Mouse (Mus musculus) heart, embryonic 14.5 days (tissue): ENCODE results near the gene Zbtb7b. TPM values are rescaled to one million over a fixed set of nuclear protein-coding genes. Genes with fewer than 3 reads are reported as not detected.

Experiments
- ATAC-seq: fragments of 200-750 bp; cut with Nextera tagmentation; 2 replicates; pipeline ENCODE4 v1.8.0; 2017; ENCODE audit warnings: low read depth, moderate TSS enrichment; ENCODE audit not compliant: insufficient number of reproducible peaks, insufficient read depth, low FRiP score
- H3K27ac ChIP-seq, 2 experiments: fragments of 200-500 bp in 1 of 2; fragments of 300-500 bp in 1 of 2; sonication (generic) in 1 of 2; replicated peaks in 1 of 2; 2 replicates each; pipeline ENCODE4 v1.5.1; 2012 to 2014; ENCODE audit warnings: low read depth in 2 of 2, low read length in 2 of 2, control low read depth in 1 of 2, mild to moderate bottlenecking in 1 of 2, mixed read lengths in 1 of 2; ENCODE audit not compliant: control insufficient read depth in 1 of 2, insufficient read depth in 1 of 2
- H3K27me3 ChIP-seq: fragments of 300-500 bp; sonication (generic); 2 replicates; pipeline ENCODE4 v1.6.1; 2014; ENCODE audit warnings: mild to moderate bottlenecking, low read length, control low read depth; ENCODE audit not compliant: control insufficient read depth, insufficient read depth
- H3K36me3 ChIP-seq: fragments of 300-500 bp; sonication (generic); 2 replicates; pipeline ENCODE4 v1.6.1; 2014; ENCODE audit warnings: mild to moderate bottlenecking, control low read depth, low read length, mixed read lengths; ENCODE audit not compliant: control insufficient read depth, insufficient read depth
- H3K4me1 ChIP-seq, 2 experiments: fragments of 200-500 bp in 1 of 2; fragments of 300-500 bp in 1 of 2; sonication (generic) in 1 of 2; 2 replicates each; pipeline ENCODE4 v1.6.1; 2012 to 2014; ENCODE audit warnings: low read length in 2 of 2, control low read depth in 1 of 2, mixed read lengths in 1 of 2; ENCODE audit not compliant: control insufficient read depth in 2 of 2, insufficient read depth in 2 of 2
- H3K4me2 ChIP-seq: fragments of 300-500 bp; sonication (generic); 2 replicates; pipeline ENCODE4 v1.6.1; 2014; ENCODE audit warnings: mild to moderate bottlenecking, low read length
- H3K4me3 ChIP-seq, 2 experiments: fragments of 200-500 bp in 1 of 2; fragments of 300-500 bp in 1 of 2; sonication (generic) in 1 of 2; 2 replicates each; pipeline ENCODE4 v1.5.1; 2012 to 2014; ENCODE audit warnings: low read length in 2 of 2, mild to moderate bottlenecking in 2 of 2, control low read depth in 1 of 2, low read depth in 1 of 2, moderate library complexity in 1 of 2; ENCODE audit not compliant: control insufficient read depth in 1 of 2, insufficient read depth in 1 of 2
- H3K9ac ChIP-seq: fragments of 300-500 bp; sonication (generic); 2 replicates; pipeline ENCODE4 v1.6.1; 2014; ENCODE audit warnings: mild to moderate bottlenecking, low read length
- H3K9me3 ChIP-seq: fragments of 300-500 bp; sonication (generic); 2 replicates; pipeline ENCODE4 v1.6.1; 2016; ENCODE audit warnings: low read length, control low read depth; ENCODE audit not compliant: control insufficient read depth
- WGBS: fragments of 180-500 bp; shearing (Covaris S2); extraction: QIAGEN DNeasy Blood & Tissue Kit; methylation state at CpG from one replicate; pipeline ENCODE4 v1.1.7; 2014; 5-methylcytosine and 5-hydroxymethylcytosine counted together
- polyA plus RNA-seq: library from polyadenylated mRNA; unstranded; fragments of >200 nt; fragmentation: Nextera tagmentation; extraction: Ambion mirVana; gene quantifications from 2 replicates; pipeline ENCODE4 v1.2.1, GENCODE M21; 2014

Gene Zbtb7b
- polyA plus RNA-seq, 1 experiment from 2014 or later = 1.8 TPM

DNA sequence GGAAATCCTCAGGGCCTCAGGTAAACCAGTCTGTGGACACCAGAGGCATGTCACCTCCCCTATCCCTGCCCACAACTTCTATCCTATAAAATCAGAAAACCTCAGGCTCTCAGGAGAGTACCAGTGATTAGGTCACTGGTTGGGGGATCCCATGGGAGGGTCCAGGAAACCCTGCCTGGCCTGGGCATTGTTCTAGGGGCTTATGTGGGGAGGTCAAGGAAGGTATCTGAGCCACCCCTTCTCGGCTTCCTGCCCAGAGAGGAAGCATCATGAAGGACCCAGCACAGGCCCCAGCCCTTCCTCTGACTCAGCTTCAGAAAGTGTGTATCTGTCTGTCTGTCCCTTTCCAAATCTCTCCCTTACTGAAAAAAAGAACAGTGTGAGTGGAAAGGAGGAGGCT, 46.7 kb downstream of the Zbtb7b start:
- WGBS = 52% methylated on average over 1 of the region's 1 CpGs
- Histone ChIP-seq H3K36me3 (peaks cover 24% of the 10 kb centered on the region), H3K27ac (peak overlapping the region; percentile 51 to 68), H3K9ac (no peak overlapping the region), H3K4me1 (peaks cover 5 to 16% of the 10 kb centered on the region in 2 experiments; a peak in 2 of 4 replicates), H3K4me3 (peak overlapping the region; percentile 1 to 64; a peak in 1 of 4 replicates), H3K4me2 (peak overlapping the region; percentile 93), H3K27me3 (peaks cover 24% of the 10 kb centered on the region), H3K9me3 (no peaks in the 10 kb centered on the region)
- ATAC-seq = 0 out of 2 replicates have a peak, but pooled peaks have one; percentile 19

DNA sequence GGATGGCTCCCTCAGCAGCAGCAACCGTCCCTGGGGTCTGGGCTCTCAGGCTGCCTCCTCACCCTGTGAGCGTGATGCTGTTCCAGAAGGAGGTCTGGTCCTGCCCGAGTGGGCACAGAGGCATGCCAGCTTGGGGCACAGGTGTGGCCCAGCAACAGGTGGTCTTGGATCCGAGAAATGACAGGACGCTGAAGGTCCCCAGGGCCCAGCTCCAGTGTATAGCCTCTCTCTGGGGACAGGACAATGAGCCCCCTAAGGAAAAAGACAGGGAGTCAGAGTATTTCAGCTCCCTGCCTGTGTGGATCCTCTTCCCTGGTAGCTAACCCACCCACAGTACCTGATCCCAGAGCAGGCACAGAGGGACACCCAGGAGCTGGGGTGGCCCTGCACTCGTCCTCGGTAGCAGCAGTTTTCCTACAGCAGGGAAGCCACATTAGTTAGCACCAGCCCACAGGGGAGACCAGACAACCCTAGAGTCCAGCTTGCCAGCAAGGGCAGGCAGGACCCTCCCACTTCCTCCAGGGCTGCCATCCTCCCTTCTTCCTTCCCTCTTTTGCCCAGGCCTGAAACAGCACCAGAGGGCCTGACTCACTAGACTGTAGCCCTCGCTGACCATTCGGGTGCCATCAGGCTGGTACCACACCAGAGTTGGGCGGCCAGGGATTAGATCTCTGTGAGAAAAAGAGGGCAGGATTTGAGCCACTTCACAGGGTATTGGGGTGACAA, 47.6 kb downstream of the Zbtb7b start:
- 78% methylated on average over 10 of the region's 10 CpGs for WGBS
- peaks cover 15% of the 10 kb centered on the region for H3K27me3 ChIP-seq

DNA sequence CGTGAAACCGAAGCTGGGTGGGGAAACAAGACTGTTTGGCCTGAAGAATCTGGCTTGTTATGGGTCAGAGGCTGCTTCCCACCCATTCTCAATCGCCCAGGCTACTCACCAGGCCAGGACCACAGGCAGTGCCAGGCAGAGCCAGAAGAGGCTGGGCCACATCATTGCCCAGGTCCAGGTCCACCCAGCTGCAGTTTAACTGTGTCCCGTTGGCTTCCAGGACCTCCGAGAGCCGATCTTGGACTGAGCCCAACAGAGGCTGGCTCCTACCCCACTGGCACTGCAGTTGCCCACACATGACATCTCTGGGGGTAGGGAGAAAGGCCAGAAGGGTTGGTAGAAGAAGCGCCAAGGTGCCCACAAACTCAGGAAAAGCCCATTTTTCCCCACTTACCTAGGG, 51.3 kb downstream of the Zbtb7b start:
- Histone ChIP-seq H3K4me2 (no peak overlapping the region), H3K27me3 (peaks cover under 1% of the 10 kb centered on the region; the same call in 1 of the 2 replicates), H3K9ac (no peak overlapping the region), H3K36me3 (peaks cover 34% of the 10 kb centered on the region), H3K27ac (no peak overlapping the region), H3K9me3 (no peaks in the 10 kb centered on the region), H3K4me1 (peaks cover 1 to 3% of the 10 kb centered on the region in 2 experiments; a peak in 2 of 4 replicates), H3K4me3 (no peak overlapping the region)
- no peak for ATAC-seq
- WGBS = 77% methylated on average over 7 of the region's 7 CpGs

More for the DNA sequence above, 47.6 kb downstream of the Zbtb7b start:
- Histone ChIP-seq H3K9ac (no peak overlapping the region), H3K27ac (no peak overlapping the region), H3K36me3 (peaks cover 33% of the 10 kb centered on the region), H3K9me3 (no peaks in the 10 kb centered on the region), H3K4me1 (peaks cover 5 to 16% of the 10 kb centered on the region in 2 experiments; a peak in 2 of 4 replicates), H3K4me3 (no peak overlapping the region), H3K4me2 (no peak overlapping the region)
- ATAC-seq = no peak

DNA sequence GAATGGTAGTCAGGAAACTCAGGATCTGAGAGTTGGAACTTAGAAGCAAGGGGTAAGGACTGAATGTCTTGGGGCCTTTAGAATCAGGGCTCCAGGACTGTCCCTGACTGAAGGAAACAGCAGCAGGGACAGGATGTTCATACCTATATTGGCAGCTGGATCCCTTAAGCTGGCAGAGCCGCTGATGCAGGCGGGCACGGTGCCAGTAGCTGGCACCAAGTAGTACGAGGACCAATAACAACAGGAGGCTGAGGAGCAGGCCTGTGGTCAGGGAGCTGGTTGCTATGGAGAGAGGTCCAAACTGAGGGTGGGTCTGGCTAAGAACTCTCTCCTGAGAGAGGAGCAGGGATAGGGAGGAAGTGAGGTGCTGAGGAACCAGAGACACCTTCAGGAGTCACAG, 52.8 kb downstream of the Zbtb7b start:
- WGBS = 82% methylated on average over 4 of the region's 4 CpGs
- no peak overlapping the region for H3K4me2 ChIP-seq
- no peaks in the 10 kb centered on the region for H3K27me3 ChIP-seq
- H3K9me3 ChIP-seq = no peaks in the 10 kb centered on the region
- H3K4me1 ChIP-seq = peaks cover 3 to 4% of the 10 kb centered on the region in 2 experiments; a peak in 3 of 4 replicates
- no peak overlapping the region for H3K27ac ChIP-seq
- H3K9ac ChIP-seq = no peak overlapping the region
- peaks cover 34% of the 10 kb centered on the region for H3K36me3 ChIP-seq
- no peak overlapping the region for H3K4me3 ChIP-seq
- no peak for ATAC-seq

DNA sequence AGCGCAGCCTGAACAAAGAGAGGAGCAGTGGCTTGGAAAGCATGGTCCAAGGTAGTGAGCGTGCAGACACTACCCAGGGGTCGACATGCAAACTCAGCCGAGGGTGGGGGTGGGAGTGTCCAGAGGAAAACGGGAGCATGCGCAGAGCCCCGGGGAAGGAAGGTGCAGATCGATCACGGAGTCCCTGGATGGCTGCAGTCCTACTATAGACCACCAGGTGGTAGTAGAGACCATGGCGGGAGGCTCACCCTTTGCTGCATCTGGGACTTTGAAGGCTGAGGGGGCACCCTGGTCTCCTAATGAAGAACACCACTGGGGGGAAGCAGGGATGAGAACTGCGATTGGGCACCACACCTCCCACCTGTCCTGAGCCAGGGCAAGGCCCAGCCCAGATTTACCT, 54.1 kb downstream of the Zbtb7b start:
- H3K9me3 ChIP-seq = no peaks in the 10 kb centered on the region
- no peak for ATAC-seq
- WGBS = 7% methylated on average over 11 of the region's 11 CpGs
- H3K4me1 ChIP-seq = peaks cover 8 to 9% of the 10 kb centered on the region in 2 experiments; a peak in 3 of 4 replicates
- no peak overlapping the region for H3K9ac ChIP-seq
- 0 out of 4 replicates have a peak overlapping the region, but pooled peaks of 1 of the 2 experiments have one; percentile 8 for H3K4me3 ChIP-seq
- no peak overlapping the region for H3K27ac ChIP-seq
- H3K4me2 ChIP-seq = peak overlapping the region; percentile 51
- H3K27me3 ChIP-seq = no peaks in the 10 kb centered on the region
- H3K36me3 ChIP-seq = peaks cover 33% of the 10 kb centered on the region

DNA sequence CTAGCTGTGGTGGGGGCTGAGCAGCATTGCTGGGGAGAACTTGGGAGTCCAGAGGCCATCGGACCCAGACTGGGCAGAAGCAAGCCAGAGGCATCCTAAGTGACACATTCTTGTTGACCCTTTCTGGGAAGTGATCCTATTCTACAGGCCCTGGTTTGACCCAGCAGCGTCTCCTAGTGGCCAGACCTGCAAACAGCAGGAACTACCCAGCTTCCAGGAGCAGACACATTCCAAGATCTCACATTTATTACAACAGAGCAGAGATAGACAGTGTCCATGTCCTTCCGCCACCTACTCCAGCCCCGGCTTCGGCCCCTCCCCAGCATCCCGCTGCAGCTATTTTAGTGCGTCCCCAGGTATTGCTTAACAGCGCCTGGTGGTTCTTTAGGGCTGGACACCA, 55.2 kb downstream of the Zbtb7b start:
- ATAC-seq = no peak
- no peak overlapping the region for H3K27ac ChIP-seq
- no peaks in the 10 kb centered on the region for H3K9me3 ChIP-seq
- H3K9ac ChIP-seq = no peak overlapping the region
- H3K27me3 ChIP-seq = no peaks in the 10 kb centered on the region
- no peak overlapping the region for H3K4me3 ChIP-seq
- no peak overlapping the region for H3K4me2 ChIP-seq
- peaks cover 29% of the 10 kb centered on the region for H3K36me3 ChIP-seq
- WGBS = 22% methylated on average over 8 of the region's 8 CpGs
- H3K4me1 ChIP-seq = peaks cover 8 to 9% of the 10 kb centered on the region in 2 experiments; a peak in 3 of 4 replicates

DNA sequence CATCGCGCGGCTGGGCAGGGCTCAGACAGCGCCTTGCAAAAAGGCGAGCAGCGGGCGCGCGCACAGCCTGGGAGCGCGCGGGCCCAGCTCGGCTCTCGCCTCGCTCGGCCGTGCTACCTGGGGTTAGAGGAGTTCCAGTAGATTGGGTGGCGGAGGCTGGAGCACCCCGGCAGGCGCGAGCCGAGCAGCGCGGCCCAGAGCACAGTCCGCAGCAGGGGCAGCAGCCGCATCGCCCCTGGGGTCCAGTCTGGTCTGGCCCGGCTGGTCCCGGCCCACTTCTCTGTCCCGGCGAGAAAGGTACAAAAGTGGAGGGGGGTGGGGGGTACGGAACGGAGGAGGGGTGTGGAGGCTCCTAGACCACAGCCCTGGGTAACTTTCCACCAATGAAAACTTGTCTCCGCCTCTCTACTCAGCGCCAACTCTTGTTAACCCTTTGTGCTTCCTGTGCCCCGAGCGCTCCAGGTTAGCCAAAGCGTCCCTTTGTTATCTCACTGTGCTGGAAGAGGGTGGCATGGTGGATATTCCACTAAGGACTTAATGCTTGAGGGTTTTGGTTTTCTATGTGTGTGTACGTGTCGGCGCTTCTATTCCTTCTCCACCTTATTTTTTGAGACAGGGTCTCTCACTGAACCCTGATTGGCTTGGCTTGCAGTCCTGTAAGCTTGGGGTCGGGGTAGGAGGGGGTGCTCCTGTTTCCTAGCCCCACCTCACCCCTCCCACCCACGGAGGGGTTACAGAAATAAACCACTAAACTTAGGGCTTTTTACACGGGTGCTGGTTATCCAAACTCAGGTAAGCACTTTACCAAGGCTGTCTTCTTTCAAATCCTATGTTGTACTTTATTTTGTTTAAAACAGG, 56.6 kb downstream of the Zbtb7b start, which contains the start of gene Efna4:
Gene Efna4 (minus strand): TSS at position 308 of the 858 bp plus-strand sequence.
- peak within 1 kb of the TSS; percentile 92 for H3K9ac ChIP-seq
- ATAC-seq = peak; percentile 65
- H3K4me3 ChIP-seq = peak within 1 kb of the TSS; percentile 85 to 92
- peaks cover 8 to 9% of the 10 kb centered on the region in 2 experiments; a peak in 3 of 4 replicates for H3K4me1 ChIP-seq
- peaks cover 30% of the 10 kb centered on the region for H3K36me3 ChIP-seq
- no peaks in the 10 kb centered on the region for H3K27me3 ChIP-seq
- H3K27ac ChIP-seq = peak within 1 kb of the TSS; percentile 42 to 79
- H3K9me3 ChIP-seq = no peaks in the 10 kb centered on the region
- under 1% methylated on average over 44 of the region's 44 CpGs for WGBS
- H3K4me2 ChIP-seq = peak within 1 kb of the TSS; percentile 91
